Mouse (Mus musculus) midbrain, embryonic 12.5 days (tissue): ENCODE results near the gene Gm43951. TPM values are rescaled to one million over a fixed set of nuclear protein-coding genes. Genes with fewer than 3 reads are reported as not detected.
"Not testable (repeated sequence)": the region's sequence is repeated elsewhere in the genome, so short reads cannot be mapped to it uniquely, and the experiment has no call there.

Experiments used
- ATAC-seq: fragments of 200-750 bp; cut with Nextera tagmentation; 2 replicates; pipeline ENCODE4 v1.8.0; 2017; ENCODE audit warnings: low read depth, moderate TSS enrichment, moderate library complexity; ENCODE audit not compliant: low FRiP score
- H3K27ac ChIP-seq: fragments of 300-500 bp; sonication (generic); replicated peaks from 2 replicates; pipeline ENCODE4 v1.5.1; 2016; ENCODE audit warnings: mild to moderate bottlenecking
- H3K27me3 ChIP-seq: fragments of 300-500 bp; sonication (generic); 2 replicates; pipeline ENCODE4 v1.6.1; 2016; ENCODE audit warnings: mild to moderate bottlenecking
- H3K36me3 ChIP-seq: fragments of 300-500 bp; sonication (generic); 2 replicates; pipeline ENCODE4 v1.6.1; 2016
- H3K4me1 ChIP-seq: fragments of 300-500 bp; sonication (generic); 2 replicates; pipeline ENCODE4 v1.6.1; 2016
- H3K4me2 ChIP-seq: fragments of 300-500 bp; sonication (generic); replicated peaks from 2 replicates; pipeline ENCODE4 v1.6.1; 2016; ENCODE audit warnings: mild to moderate bottlenecking, moderate library complexity
- H3K4me3 ChIP-seq: fragments of 300-500 bp; sonication (generic); 2 replicates; pipeline ENCODE4 v1.5.1; 2016; ENCODE audit warnings: mild to moderate bottlenecking
- H3K9ac ChIP-seq: fragments of 300-500 bp; sonication (generic); replicated peaks from 2 replicates; pipeline ENCODE4 v1.6.1; 2016; ENCODE audit warnings: mild to moderate bottlenecking, moderate library complexity
- H3K9me3 ChIP-seq: fragments of 300-500 bp; sonication (generic); 2 replicates; pipeline ENCODE4 v1.6.1; 2016; ENCODE audit warnings: mild to moderate bottlenecking
- WGBS: fragments of 180-500 bp; shearing (Covaris S2); methylation state at CpG from one replicate; pipeline ENCODE4 v1.1.7; 2016; 5-methylcytosine and 5-hydroxymethylcytosine counted together
- polyA plus RNA-seq: library from polyadenylated mRNA; unstranded; fragments of >200 nt; fragmentation: Nextera tagmentation; extraction: Ambion mirVana; gene quantifications from 2 replicates; pipeline ENCODE4 v1.2.1, GENCODE M21; 2016

The Gm43951 gene
- polyA plus RNA-seq, 1 experiment from 2014 or later = 0.97 TPM

DNA sequence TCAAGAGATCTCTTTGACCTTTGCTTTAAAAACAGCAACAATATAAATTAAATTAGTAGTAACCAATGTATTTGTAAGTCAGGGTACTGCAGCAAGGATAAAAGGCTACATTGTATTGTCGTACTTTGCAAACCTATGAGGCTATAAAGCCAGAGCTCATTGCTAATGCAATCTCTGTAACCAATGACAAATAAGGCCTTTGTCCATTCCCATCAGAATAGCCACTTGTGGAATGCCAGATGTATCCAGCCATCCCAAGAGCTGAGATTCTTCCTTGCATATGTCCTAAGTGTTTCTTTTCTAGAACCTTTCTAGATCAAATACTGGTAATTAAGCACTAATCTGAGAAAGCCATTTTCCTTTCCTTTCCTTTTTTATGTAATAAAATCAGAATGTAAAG lies 15.8 kb downstream of the Gm43951 start:
- H3K27ac ChIP-seq = no peak overlapping the region
- H3K4me3 ChIP-seq = no peak overlapping the region
- no peaks in the 10 kb centered on the region for H3K9me3 ChIP-seq
- H3K36me3 ChIP-seq = peaks cover 62% of the 10 kb centered on the region
- H3K9ac ChIP-seq = no peak overlapping the region
- H3K4me2 ChIP-seq = no peak overlapping the region
- H3K4me1 ChIP-seq = no peaks in the 10 kb centered on the region
- no peak for ATAC-seq
- H3K27me3 ChIP-seq = no peaks in the 10 kb centered on the region
- 77% methylated on average over 1 of the region's 1 CpGs for WGBS

DNA sequence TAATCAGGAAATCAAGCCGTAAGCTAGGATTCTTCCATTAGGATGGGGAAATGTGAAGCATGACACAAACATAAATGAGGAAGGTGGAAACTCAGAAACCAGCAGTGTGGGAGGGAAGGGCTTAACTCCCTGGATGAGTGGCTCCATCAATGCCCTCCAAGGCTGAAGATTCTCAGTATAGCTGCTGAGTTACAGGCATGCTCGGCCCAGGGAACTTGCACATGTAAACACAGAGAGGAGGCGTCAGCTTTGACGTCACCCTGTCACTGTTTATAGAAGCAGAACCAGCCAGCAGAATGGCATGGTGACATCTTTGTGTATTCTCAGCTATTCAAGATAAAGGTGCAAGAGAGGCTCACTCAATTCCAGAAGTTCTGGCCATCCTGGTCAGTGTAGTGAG lies 22.4 kb downstream of the Gm43951 start:
- H3K27ac ChIP-seq = no peak overlapping the region
- H3K4me1 ChIP-seq = no peaks in the 10 kb centered on the region
- H3K36me3 ChIP-seq = peaks cover 63% of the 10 kb centered on the region
- no peak overlapping the region for H3K4me2 ChIP-seq
- no peak overlapping the region for H3K9ac ChIP-seq
- H3K4me3 ChIP-seq = no peak overlapping the region
- ATAC-seq = no peak
- no peaks in the 10 kb centered on the region for H3K9me3 ChIP-seq
- 87% methylated on average over 4 of the region's 4 CpGs for WGBS
- H3K27me3 ChIP-seq = no peaks in the 10 kb centered on the region

DNA sequence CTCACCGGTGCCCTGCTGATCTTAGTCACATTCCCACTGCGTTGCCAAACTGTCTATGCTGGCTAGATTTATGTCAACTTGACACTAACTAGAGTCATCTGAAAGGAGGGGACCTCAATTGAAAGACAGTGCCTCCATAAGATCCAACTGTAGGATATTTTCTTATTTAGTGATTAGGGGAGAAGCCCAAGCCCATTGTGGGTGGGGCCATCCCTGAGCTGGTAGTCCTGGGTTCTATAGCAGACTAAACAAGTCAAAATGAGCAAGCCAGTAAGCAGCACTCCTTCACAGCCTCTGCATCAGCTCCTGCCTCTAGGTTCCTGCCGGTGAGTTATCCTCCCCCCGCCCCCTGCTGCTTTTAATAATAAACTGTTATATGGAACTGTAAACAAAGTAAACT lies 25.5 kb downstream of the Gm43951 start:
- Histone ChIP-seq H3K4me1 (peaks cover 14% of the 10 kb centered on the region; the same call in 1 of the 2 replicates), H3K9ac (no peak overlapping the region), H3K27me3 (no peaks in the 10 kb centered on the region), H3K27ac (no peak overlapping the region), H3K9me3 (no peaks in the 10 kb centered on the region), H3K4me3 (no peak overlapping the region), H3K4me2 (no peak overlapping the region), H3K36me3 (peaks cover 63% of the 10 kb centered on the region)
- 95% methylated on average over 4 of the region's 4 CpGs for WGBS
- ATAC-seq = no peak

DNA sequence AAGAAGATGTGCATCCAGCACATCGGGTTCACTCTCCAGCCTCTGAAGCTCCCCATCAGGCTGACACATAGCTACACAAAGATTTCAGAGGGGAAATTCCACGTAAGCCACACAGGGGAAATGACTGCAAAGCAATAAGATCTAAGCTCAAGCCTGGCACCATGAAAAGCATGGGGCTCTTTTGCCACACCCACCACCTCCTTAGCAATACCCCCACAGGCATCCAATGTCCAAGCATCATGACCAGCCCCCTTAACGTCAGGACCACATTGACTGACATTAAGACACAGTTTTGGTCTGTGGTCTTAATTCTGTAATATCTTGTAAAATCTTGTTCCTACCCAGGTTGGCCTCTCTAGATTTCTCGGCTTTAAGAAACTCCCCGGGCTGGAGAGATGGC lies 26.1 kb downstream of the Gm43951 start:
- peaks cover 64% of the 10 kb centered on the region for H3K36me3 ChIP-seq
- H3K4me2 ChIP-seq = no peak overlapping the region
- WGBS = 94% methylated on average over 5 of the region's 5 CpGs
- H3K27me3 ChIP-seq = no peaks in the 10 kb centered on the region
- no peaks in the 10 kb centered on the region for H3K9me3 ChIP-seq
- H3K27ac ChIP-seq = no peak overlapping the region
- no peak overlapping the region for H3K9ac ChIP-seq
- peaks cover 14% of the 10 kb centered on the region; the same call in 1 of the 2 replicates for H3K4me1 ChIP-seq
- ATAC-seq = no peak
- no peak overlapping the region for H3K4me3 ChIP-seq

DNA sequence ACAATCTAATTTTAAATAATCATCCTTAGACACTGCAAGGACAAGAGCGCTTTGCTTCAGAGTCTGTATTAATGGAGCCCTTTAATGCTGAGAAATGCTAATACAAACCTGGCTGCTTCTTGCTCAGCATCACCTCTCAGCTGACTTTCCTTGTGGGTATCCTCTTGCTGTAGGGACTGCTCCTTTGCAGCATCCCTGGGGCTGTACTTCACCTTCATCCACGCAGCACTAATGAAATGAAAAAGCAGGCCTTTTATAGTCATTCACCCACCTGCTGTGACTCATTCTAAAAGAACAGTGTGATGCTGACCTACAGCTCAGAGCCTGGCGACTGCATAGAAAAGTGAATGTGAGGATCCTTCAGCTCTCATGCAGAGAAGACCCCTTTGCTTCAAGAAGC lies 30.1 kb downstream of the Gm43951 start:
- Histone ChIP-seq H3K9ac (no peak overlapping the region), H3K4me2 (no peak overlapping the region), H3K4me1 (peaks cover 14% of the 10 kb centered on the region; the same call in 1 of the 2 replicates), H3K36me3 (peaks cover 80% of the 10 kb centered on the region), H3K27me3 (no peaks in the 10 kb centered on the region), H3K9me3 (no peaks in the 10 kb centered on the region), H3K27ac (no peak overlapping the region), H3K4me3 (no peak overlapping the region)
- ATAC-seq = no peak
- WGBS = 25% methylated on average over 3 of the region's 3 CpGs

DNA sequence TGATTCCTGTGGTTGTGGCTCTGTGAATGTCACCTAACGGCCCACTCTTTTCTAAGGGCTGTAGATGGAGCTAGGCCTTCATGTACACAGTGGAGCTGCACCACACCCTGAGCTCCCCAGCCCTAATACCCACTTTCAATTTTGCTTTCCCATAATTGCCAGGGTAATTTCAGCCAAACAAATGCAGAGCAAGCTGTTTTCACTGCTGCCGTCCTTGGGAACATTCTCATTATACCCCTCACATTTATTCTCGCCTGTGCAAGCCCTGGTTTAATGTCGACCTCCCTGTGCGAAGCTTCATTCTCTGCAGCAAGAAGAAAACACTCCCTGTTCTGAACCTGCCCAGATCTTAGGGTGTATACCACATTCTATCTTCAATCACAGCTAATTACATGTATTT lies 30.7 kb downstream of the Gm43951 start:
- 80% methylated on average over 5 of the region's 5 CpGs for WGBS
- H3K27ac ChIP-seq = no peak overlapping the region
- no peaks in the 10 kb centered on the region for H3K9me3 ChIP-seq
- H3K4me1 ChIP-seq = peaks cover 14% of the 10 kb centered on the region; the same call in 1 of the 2 replicates
- no peak overlapping the region for H3K4me3 ChIP-seq
- no peak for ATAC-seq
- no peak overlapping the region for H3K4me2 ChIP-seq
- no peak overlapping the region for H3K9ac ChIP-seq
- peaks cover 76% of the 10 kb centered on the region for H3K36me3 ChIP-seq
- no peaks in the 10 kb centered on the region for H3K27me3 ChIP-seq

DNA sequence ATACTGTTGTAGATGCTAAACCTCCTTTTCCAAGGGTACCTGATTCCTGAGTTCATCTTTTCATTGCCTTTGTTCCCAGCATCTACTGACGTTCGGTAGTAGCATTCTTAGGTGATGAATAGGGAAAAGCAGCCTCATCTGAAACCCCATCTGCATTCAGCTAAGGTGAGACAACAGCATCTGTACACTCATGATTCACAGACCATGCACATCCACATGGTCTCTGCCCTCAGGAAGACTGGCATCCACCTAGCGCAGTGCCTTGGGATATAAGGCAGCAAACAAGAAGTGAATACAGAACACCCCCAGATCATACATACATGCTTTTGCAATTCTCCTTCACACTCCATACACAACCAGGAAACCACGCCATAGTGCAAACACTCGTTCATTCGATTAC lies 31.9 kb downstream of the Gm43951 start:
- peaks cover 14% of the 10 kb centered on the region; the same call in 1 of the 2 replicates for H3K4me1 ChIP-seq
- H3K4me2 ChIP-seq = no peak overlapping the region
- no peaks in the 10 kb centered on the region for H3K27me3 ChIP-seq
- H3K27ac ChIP-seq = no peak overlapping the region
- no peaks in the 10 kb centered on the region for H3K9me3 ChIP-seq
- H3K4me3 ChIP-seq = no peak overlapping the region
- no peak for ATAC-seq
- peaks cover 69% of the 10 kb centered on the region for H3K36me3 ChIP-seq
- H3K9ac ChIP-seq = no peak overlapping the region
- WGBS = 94% methylated on average over 6 of the region's 6 CpGs

DNA sequence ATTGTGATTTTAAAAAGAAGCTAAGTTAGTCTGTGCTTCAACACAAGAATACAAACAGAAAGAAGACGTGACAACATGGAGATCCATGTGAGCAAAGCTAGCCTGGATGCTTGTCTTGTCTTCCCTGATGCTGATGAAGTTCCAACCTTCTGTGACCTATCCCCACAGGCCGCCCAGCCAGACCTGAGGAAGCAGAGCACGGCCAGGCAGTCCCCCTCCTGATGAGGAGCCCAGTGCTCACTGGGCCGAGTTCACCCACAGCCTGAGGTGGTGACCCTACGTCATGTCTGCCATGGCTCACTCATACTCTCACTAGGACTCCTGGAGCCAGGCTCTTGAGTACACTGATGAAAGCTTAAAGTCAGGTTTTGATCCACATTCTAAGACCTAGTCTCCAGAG lies 33.1 kb downstream of the Gm43951 start:
- H3K36me3 ChIP-seq = peaks cover 75% of the 10 kb centered on the region
- no peak for ATAC-seq
- no peak overlapping the region for H3K4me2 ChIP-seq

DNA sequence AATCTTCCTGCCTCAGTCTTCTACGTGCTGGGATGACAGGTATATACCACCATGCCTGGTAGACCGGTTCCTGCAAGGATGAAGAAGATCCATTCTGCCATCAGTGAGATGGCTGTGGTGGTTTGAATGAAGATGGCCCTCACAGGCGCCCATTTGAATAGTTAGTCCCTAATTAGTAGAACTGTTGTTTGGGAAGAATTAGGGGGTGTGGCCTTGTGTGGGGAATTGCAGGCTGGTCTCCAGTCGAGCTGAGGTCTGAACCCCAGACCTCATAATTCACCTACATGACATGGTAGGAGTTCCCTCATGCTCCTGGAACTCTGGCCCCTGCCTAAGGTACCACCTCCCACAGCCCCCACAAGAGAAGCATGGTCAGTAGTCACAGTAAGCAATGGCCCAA lies 34.7 kb downstream of the Gm43951 start:
- 88% methylated on average over 4 of the region's 4 CpGs for WGBS

More for the DNA sequence above, 33.1 kb downstream of the Gm43951 start:
- Histone ChIP-seq H3K9ac (no peak overlapping the region), H3K4me3 (no peak overlapping the region), H3K27ac (no peak overlapping the region), H3K9me3 (no peaks in the 10 kb centered on the region), H3K4me1 (peaks cover 14% of the 10 kb centered on the region; the same call in 1 of the 2 replicates), H3K27me3 (no peaks in the 10 kb centered on the region)
- WGBS = 89% methylated on average over 5 of the region's 5 CpGs

DNA sequence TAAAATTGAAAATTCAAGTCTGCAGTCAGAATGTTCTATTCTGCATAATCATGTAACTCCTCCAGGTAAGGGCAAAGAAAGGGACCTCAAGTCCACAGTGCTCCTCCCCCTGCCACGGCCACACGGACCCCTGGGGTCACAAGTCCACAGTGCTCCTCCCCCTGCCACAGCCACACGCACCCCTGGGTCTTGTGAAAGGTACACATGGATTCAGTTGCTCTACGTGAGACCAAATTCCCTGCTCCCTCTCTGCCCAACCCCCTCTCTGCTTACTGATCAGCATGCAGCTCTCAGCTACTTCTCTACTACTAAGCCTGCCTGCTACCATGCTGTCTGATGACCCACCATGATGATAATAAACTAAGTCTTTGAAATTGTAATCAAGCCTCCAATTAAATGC lies 36.8 kb downstream of the Gm43951 start:
- ATAC-seq = no peak
- no peak overlapping the region for H3K9ac ChIP-seq

More for the DNA sequence above, 34.7 kb downstream of the Gm43951 start:
- peaks cover 73% of the 10 kb centered on the region for H3K36me3 ChIP-seq
- H3K9ac ChIP-seq, H3K4me3 ChIP-seq, H3K9me3 ChIP-seq, H3K27ac ChIP-seq, H3K4me2 ChIP-seq, H3K4me1 ChIP-seq, H3K27me3 ChIP-seq, ATAC-seq: not testable (repeated sequence)

DNA sequence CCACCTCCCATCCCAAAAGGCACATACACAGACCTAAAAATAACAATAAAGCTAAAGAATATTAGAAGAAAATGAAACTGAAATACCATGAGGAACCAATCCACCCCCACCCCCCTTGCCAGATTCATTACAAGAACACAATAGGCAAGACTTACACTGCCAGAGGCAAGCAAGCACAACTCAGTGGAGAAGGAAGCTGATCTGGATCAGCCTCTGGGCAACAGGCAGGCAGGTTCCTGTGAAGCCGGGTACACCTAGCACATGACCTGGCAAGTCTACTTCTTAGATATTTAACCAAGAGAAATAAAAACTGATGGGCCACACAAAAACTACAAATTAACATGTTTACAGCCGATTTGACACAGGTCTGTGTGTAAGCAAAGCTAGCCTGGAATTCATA lies 43.4 kb downstream of the Gm43951 start:
- WGBS = 92% methylated on average over 2 of the region's 2 CpGs
- H3K36me3 ChIP-seq = peaks cover 84% of the 10 kb centered on the region

More for the DNA sequence above, 36.8 kb downstream of the Gm43951 start:
- WGBS = 88% methylated on average over 4 of the region's 4 CpGs
- Histone ChIP-seq H3K4me3 (no peak overlapping the region), H3K9me3 (no peaks in the 10 kb centered on the region), H3K4me1 (no peaks in the 10 kb centered on the region), H3K27me3 (no peaks in the 10 kb centered on the region), H3K36me3 (peaks cover 73% of the 10 kb centered on the region), H3K4me2 (no peak overlapping the region), H3K27ac (no peak overlapping the region)

DNA sequence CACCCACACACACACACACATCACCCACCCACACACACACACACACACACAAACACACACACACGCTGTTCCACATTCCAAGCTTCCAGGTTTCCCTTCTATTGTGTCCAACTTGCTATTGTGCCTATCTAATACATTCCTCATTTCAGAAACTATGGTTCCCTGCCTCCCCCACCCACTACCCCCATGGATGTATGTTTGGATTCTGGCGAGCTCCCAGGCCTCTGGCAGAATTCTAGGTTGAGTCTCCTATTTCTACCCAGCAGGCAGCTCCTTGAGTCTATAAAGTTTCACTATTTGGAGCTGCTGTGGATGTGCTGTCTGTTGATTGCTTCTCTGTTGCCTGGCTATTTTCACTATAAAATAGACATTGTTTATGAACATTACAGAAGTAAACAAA lies 50.0 kb downstream of the Gm43951 start:
- no peak overlapping the region for H3K4me3 ChIP-seq
- no peaks in the 10 kb centered on the region for H3K27me3 ChIP-seq
- no peak overlapping the region for H3K4me2 ChIP-seq
- peaks cover 72% of the 10 kb centered on the region for H3K36me3 ChIP-seq
- no peak overlapping the region for H3K9ac ChIP-seq
- H3K4me1 ChIP-seq = peaks cover 10% of the 10 kb centered on the region
- 84% methylated on average over 2 of the region's 2 CpGs for WGBS
- no peaks in the 10 kb centered on the region for H3K9me3 ChIP-seq
- no peak for ATAC-seq
- H3K27ac ChIP-seq = no peak overlapping the region

More for the DNA sequence above, 43.4 kb downstream of the Gm43951 start:
- Histone ChIP-seq H3K9me3 (no peaks in the 10 kb centered on the region), H3K4me3 (no peak overlapping the region), H3K27ac (no peak overlapping the region), H3K4me2 (no peak overlapping the region), H3K27me3 (no peaks in the 10 kb centered on the region), H3K9ac (no peak overlapping the region), H3K4me1 (no peaks in the 10 kb centered on the region)
- no peak for ATAC-seq

DNA sequence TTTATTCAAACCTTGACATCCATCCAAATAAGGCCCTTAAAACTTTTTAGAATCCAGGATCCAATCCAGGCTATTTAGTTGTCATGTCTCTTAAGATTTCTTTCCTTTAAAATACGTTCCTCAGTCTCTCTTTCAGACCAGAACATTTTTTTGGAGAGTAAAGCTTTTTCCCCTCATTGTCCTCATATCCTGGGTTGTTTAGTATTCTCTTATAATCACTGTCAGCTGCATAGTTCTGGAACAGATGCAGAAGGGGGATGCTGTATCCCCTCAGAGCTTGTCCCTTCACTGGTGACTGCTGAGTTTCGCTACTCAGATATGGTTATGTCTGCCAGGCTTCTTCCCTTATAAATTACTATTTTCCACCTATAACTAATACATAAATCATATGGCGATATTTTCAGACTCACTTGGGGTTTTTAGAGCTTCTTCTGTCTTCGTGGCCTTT lies 50.6 kb downstream of the Gm43951 start:
- no peak overlapping the region for H3K4me3 ChIP-seq
- H3K4me1 ChIP-seq = peaks cover 10% of the 10 kb centered on the region
- H3K9ac ChIP-seq = no peak overlapping the region
- H3K36me3 ChIP-seq = peaks cover 66% of the 10 kb centered on the region
- no peaks in the 10 kb centered on the region for H3K27me3 ChIP-seq
- 90% methylated on average over 4 of the region's 4 CpGs for WGBS
- no peak for ATAC-seq
- H3K9me3 ChIP-seq = no peaks in the 10 kb centered on the region
- no peak overlapping the region for H3K27ac ChIP-seq
- no peak overlapping the region for H3K4me2 ChIP-seq
